Mouse (Mus musculus) ES-Bruce4 (cell line): ENCODE measurements at regions not wholly inside any gene's neighbourhood (a gene's known extent, or its start where the extent isn't known, plus 50 kb on each side); places are given as distances from the start of the nearest gene placed in this dataset.

Source experiments
- CTCF ChIP-seq: IDR thresholded peaks from one replicate; pipeline ENCODE4 v1.8.1; 2011; ENCODE audit warnings: low read depth, low read length
- EP300 ChIP-seq: IDR thresholded peaks from 2 replicates; pipeline ENCODE4 v1.6.1; 2011; ENCODE audit warnings: low read depth, low read length; ENCODE audit not compliant: insufficient read depth

GRCm38 (mm10) chr2:105454836-105455235, 55.7 kb upstream of the Rcn1 start:
- no peak for TF ChIP-seq CTCF
- TF ChIP-seq EP300: no peak
